Mouse (Mus musculus): ENCODE data around the gene Prr12. TPM values are rescaled to one million over a fixed set of nuclear protein-coding genes. Genes with fewer than 3 reads are reported as not detected.

The Prr12 gene
- polyA plus RNA-seq, 1 experiment from 2014 or later: 12.2 TPM

- peak; percentile 98 for DNase-seq (ENCODE audit: low spot score, missing footprints)
- no peaks in the 10 kb centered on the region for H3K9me3 ChIP-seq (ENCODE audit: control insufficient read depth, low read length)
- H3K9ac ChIP-seq (ENCODE audit: low read length): peak overlapping the region; percentile 81
- ATAC-seq (ENCODE audit: low FRiP score): peak; percentile 31
- peaks cover 2% of the 10 kb centered on the region; the same call in 1 of the 2 replicates for H3K36me3 ChIP-seq (ENCODE audit: control insufficient read depth, insufficient read depth, low read length)
- H3K4me3 ChIP-seq (ENCODE audit: low read depth, low read length): peak overlapping the region; percentile 53
- peak overlapping the region; percentile 65 for H3K4me2 ChIP-seq
- peak overlapping the region; percentile 83 for H3K27ac ChIP-seq (ENCODE audit: low read depth, low read length)
- H3K27me3 ChIP-seq (ENCODE audit: control insufficient read depth, insufficient read depth, low read length): no peaks in the 10 kb centered on the region
- WGBS: under 1% methylated on average over 29 of the region's 29 CpGs
- H3K4me1 ChIP-seq (ENCODE audit: control insufficient read depth, insufficient read depth, low read length): peaks cover 22% of the 10 kb centered on the region
Observed at GRCm38 (mm10) chr7:44986879-44987718, 65.6 kb downstream of the Prr12 start.

- peak within 1 kb of the TSS; percentile 97 for H3K4me3 ChIP-seq (ENCODE audit: low read depth, low read length)
- DNase-seq (ENCODE audit: low spot score, missing footprints) (peak; percentile 100), ATAC-seq (ENCODE audit: low FRiP score) (peak; percentile 95)
- H3K27ac ChIP-seq (ENCODE audit: low read depth, low read length): peak within 1 kb of the TSS; percentile 88
- H3K9me3 ChIP-seq (ENCODE audit: control insufficient read depth, low read length): no peaks in the 10 kb centered on the region
- H3K36me3 ChIP-seq (ENCODE audit: control insufficient read depth, insufficient read depth, low read length): peaks cover 9% of the 10 kb centered on the region
- peak within 1 kb of the TSS; percentile 99 for H3K9ac ChIP-seq (ENCODE audit: low read length)
- H3K4me1 ChIP-seq (ENCODE audit: control insufficient read depth, insufficient read depth, low read length): peaks cover 22% of the 10 kb centered on the region
- WGBS: under 1% methylated on average over 41 of the region's 42 CpGs
- H3K4me2 ChIP-seq: peak within 1 kb of the TSS; percentile 65
- no peaks in the 10 kb centered on the region for H3K27me3 ChIP-seq (ENCODE audit: control insufficient read depth, insufficient read depth, low read length)
Observed at GRCm38 (mm10) chr7:44986192-44986878, 66.3 kb downstream of the Prr12 start, which contains the start of gene Prmt1. Prmt1 (minus strand) TSS chr7:44986568.

GRCm38 (mm10) chr7:44985595-44986191 is 67.0 kb downstream of the Prr12 start:
- ATAC-seq (ENCODE audit: low FRiP score): peak; percentile 31
- peak; percentile 96 for DNase-seq (ENCODE audit: low spot score, missing footprints)
- Histone ChIP-seq H3K9ac (ENCODE audit: low read length) (peak overlapping the region; percentile 99), H3K9me3 (ENCODE audit: control insufficient read depth, low read length) (no peaks in the 10 kb centered on the region), H3K4me3 (ENCODE audit: low read depth, low read length) (peak overlapping the region; percentile 97), H3K27ac (ENCODE audit: low read depth, low read length) (peak overlapping the region; percentile 88), H3K4me1 (ENCODE audit: control insufficient read depth, insufficient read depth, low read length) (peaks cover 22% of the 10 kb centered on the region), H3K4me2 (peak overlapping the region; percentile 65), H3K27me3 (ENCODE audit: control insufficient read depth, insufficient read depth, low read length) (no peaks in the 10 kb centered on the region), H3K36me3 (ENCODE audit: control insufficient read depth, insufficient read depth, low read length) (peaks cover 16% of the 10 kb centered on the region)
- WGBS: under 1% methylated on average over 44 of the region's 45 CpGs

- Histone ChIP-seq H3K4me2 (peak overlapping the region; percentile 65), H3K9me3 (ENCODE audit: control insufficient read depth, low read length) (no peaks in the 10 kb centered on the region), H3K9ac (ENCODE audit: low read length) (no peak overlapping the region), H3K27me3 (ENCODE audit: control insufficient read depth, insufficient read depth, low read length) (no peaks in the 10 kb centered on the region), H3K4me1 (ENCODE audit: control insufficient read depth, insufficient read depth, low read length) (peaks cover 22% of the 10 kb centered on the region), H3K36me3 (ENCODE audit: control insufficient read depth, insufficient read depth, low read length) (peaks cover 24% of the 10 kb centered on the region), H3K4me3 (ENCODE audit: low read depth, low read length) (peak overlapping the region; percentile 97), H3K27ac (ENCODE audit: low read depth, low read length) (no peak overlapping the region)
- ATAC-seq (ENCODE audit: low FRiP score) (no peak), DNase-seq (ENCODE audit: low spot score, missing footprints) (no peak)
- WGBS: 53% methylated on average over 3 of the region's 3 CpGs
Observed at GRCm38 (mm10) chr7:44984833-44985164, 67.9 kb downstream of the Prr12 start.

GRCm38 (mm10) chr7:44983944-44984832 is 68.5 kb downstream of the Prr12 start:
- Histone ChIP-seq H3K27me3 (ENCODE audit: control insufficient read depth, insufficient read depth, low read length) (no peaks in the 10 kb centered on the region), H3K9ac (ENCODE audit: low read length) (peak overlapping the region; percentile 20)
- WGBS: 67% methylated on average over 7 of the region's 7 CpGs

GRCm38 (mm10) chr7:44983085-44983484 is 69.6 kb downstream of the Prr12 start:
- no peak overlapping the region for H3K9ac ChIP-seq (ENCODE audit: low read length)
- H3K27ac ChIP-seq (ENCODE audit: low read depth, low read length): no peak overlapping the region
- no peaks in the 10 kb centered on the region for H3K9me3 ChIP-seq (ENCODE audit: control insufficient read depth, low read length)
- H3K4me3 ChIP-seq (ENCODE audit: low read depth, low read length): no peak overlapping the region
- H3K4me2 ChIP-seq: no peak overlapping the region
- ATAC-seq (ENCODE audit: low FRiP score): no peak
- peaks cover 12% of the 10 kb centered on the region for H3K4me1 ChIP-seq (ENCODE audit: control insufficient read depth, insufficient read depth, low read length)
- peak; percentile 99 for DNase-seq (ENCODE audit: low spot score, missing footprints)
- peaks cover 39% of the 10 kb centered on the region for H3K36me3 ChIP-seq (ENCODE audit: control insufficient read depth, insufficient read depth, low read length)
- H3K27me3 ChIP-seq (ENCODE audit: control insufficient read depth, insufficient read depth, low read length): no peaks in the 10 kb centered on the region
- 41% methylated on average over 6 of the region's 6 CpGs for WGBS

More at GRCm38 (mm10) chr7:44983944-44984832, 68.5 kb downstream of the Prr12 start:
- Histone ChIP-seq H3K36me3 (ENCODE audit: control insufficient read depth, insufficient read depth, low read length) (peaks cover 28% of the 10 kb centered on the region), H3K4me2 (peak overlapping the region; percentile 65), H3K9me3 (ENCODE audit: control insufficient read depth, low read length) (no peaks in the 10 kb centered on the region), H3K4me3 (ENCODE audit: low read depth, low read length) (peak overlapping the region; percentile 97), H3K4me1 (ENCODE audit: control insufficient read depth, insufficient read depth, low read length) (peaks cover 21% of the 10 kb centered on the region), H3K27ac (ENCODE audit: low read depth, low read length) (no peak overlapping the region)
- DNase-seq (ENCODE audit: low spot score, missing footprints) (no peak), ATAC-seq (ENCODE audit: low FRiP score) (no peak)

GRCm38 (mm10) chr7:44981539-44981938 is 71.1 kb downstream of the Prr12 start:
- Histone ChIP-seq H3K36me3 (ENCODE audit: control insufficient read depth, insufficient read depth, low read length) (peaks cover 54% of the 10 kb centered on the region), H3K4me3 (ENCODE audit: low read depth, low read length) (no peak overlapping the region), H3K4me1 (ENCODE audit: control insufficient read depth, insufficient read depth, low read length) (peaks cover 10% of the 10 kb centered on the region), H3K27ac (ENCODE audit: low read depth, low read length) (no peak overlapping the region), H3K27me3 (ENCODE audit: control insufficient read depth, insufficient read depth, low read length) (no peaks in the 10 kb centered on the region), H3K4me2 (no peak overlapping the region), H3K9ac (ENCODE audit: low read length) (no peak overlapping the region), H3K9me3 (ENCODE audit: control insufficient read depth, low read length) (no peaks in the 10 kb centered on the region)
- ATAC-seq (ENCODE audit: low FRiP score) (no peak), DNase-seq (ENCODE audit: low spot score, missing footprints) (no peak)
- 96% methylated on average over 8 of the region's 8 CpGs for WGBS

- H3K27me3 ChIP-seq (ENCODE audit: control insufficient read depth, insufficient read depth, low read length): no peaks in the 10 kb centered on the region
- no peak overlapping the region for H3K27ac ChIP-seq (ENCODE audit: low read depth, low read length)
- no peak overlapping the region for H3K4me3 ChIP-seq (ENCODE audit: low read depth, low read length)
- DNase-seq (ENCODE audit: low spot score, missing footprints) (no peak), ATAC-seq (ENCODE audit: low FRiP score) (no peak)
- no peaks in the 10 kb centered on the region for H3K9me3 ChIP-seq (ENCODE audit: control insufficient read depth, low read length)
- H3K4me1 ChIP-seq (ENCODE audit: control insufficient read depth, insufficient read depth, low read length): peaks cover 12% of the 10 kb centered on the region
- no peak overlapping the region for H3K9ac ChIP-seq (ENCODE audit: low read length)
- H3K36me3 ChIP-seq (ENCODE audit: control insufficient read depth, insufficient read depth, low read length): peaks cover 63% of the 10 kb centered on the region
- no peak overlapping the region for H3K4me2 ChIP-seq
- WGBS: 87% methylated on average over 3 of the region's 3 CpGs
Observed at GRCm38 (mm10) chr7:44978300-44978699, 74.4 kb downstream of the Prr12 start.

Data from midbrain, embryonic 11.5 days (tissue).